Comparison of ENCODE assay signal across 10 mouse cellular contexts in the genomic region with DNA sequence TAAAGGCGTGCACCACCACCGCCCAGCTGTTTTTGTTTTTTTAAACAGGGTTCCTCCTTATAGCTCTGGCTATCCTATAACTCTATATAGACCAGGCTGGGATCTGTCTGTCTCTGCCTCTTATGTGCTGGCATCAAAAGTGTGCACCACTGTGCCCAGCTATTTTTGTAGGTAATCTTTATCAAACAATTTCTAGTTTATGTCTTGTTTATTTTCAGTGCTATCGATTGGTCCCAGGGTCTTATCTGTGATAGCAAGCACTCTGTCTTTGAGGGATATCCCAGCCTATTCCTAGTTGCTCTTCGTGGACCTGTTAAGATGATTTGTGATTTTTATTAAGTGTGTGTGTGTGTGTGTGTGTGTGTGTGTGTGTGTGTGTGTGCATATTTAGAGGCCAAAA.
"Had no signal": no experiment of that assay in that cellular context is flagged by ENCODE, and none has a peak within 500 bp of the region (broad histone marks: within the 10 kb centered on the region; RNA-seq: fewer than 3 reads in every experiment).

No protein-coding gene starts in this region.

- DNase-seq: thymus, postnatal 4 days had no signal

- ATAC-seq: hindbrain, postnatal 0 days; midbrain, embryonic 15.5 days had no signal

- H3K4me3 ChIP-seq: kidney, embryonic 15.5 days; left cerebral cortex, adult 2 months; limb, embryonic 12.5 days; lung, embryonic 15.5 days; midbrain, embryonic 15.5 days; neural tube, embryonic 15.5 days had no signal

- H3K27ac ChIP-seq: hindbrain, postnatal 0 days; kidney, embryonic 15.5 days; left cerebral cortex, adult 2 months; limb, embryonic 12.5 days; lung, embryonic 15.5 days; midbrain, embryonic 15.5 days; neural tube, embryonic 15.5 days; stomach, postnatal 0 days had no signal

- H3K9ac ChIP-seq: kidney, embryonic 15.5 days; limb, embryonic 12.5 days; lung, embryonic 15.5 days; midbrain, embryonic 15.5 days; neural tube, embryonic 15.5 days had no signal

- H3K4me2 ChIP-seq: kidney, embryonic 15.5 days; limb, embryonic 12.5 days; lung, embryonic 15.5 days; midbrain, embryonic 11.5 days; midbrain, embryonic 15.5 days; neural tube, embryonic 15.5 days had no signal

- H3K9me3 ChIP-seq: kidney, embryonic 15.5 days; limb, embryonic 12.5 days; lung, embryonic 15.5 days; midbrain, embryonic 15.5 days; neural tube, embryonic 15.5 days had no signal

- H3K27me3 ChIP-seq: kidney, embryonic 15.5 days; limb, embryonic 12.5 days; lung, embryonic 15.5 days; midbrain, embryonic 15.5 days; neural tube, embryonic 15.5 days had no signal

- H3K4me1 ChIP-seq: kidney, embryonic 15.5 days; limb, embryonic 12.5 days; lung, embryonic 15.5 days; midbrain, embryonic 15.5 days; neural tube, embryonic 15.5 days had no signal
